Mouse (Mus musculus) layer of hippocampus, postnatal 14 days (tissue): Measurements from ENCODE around the gene Nelfe. TPM values are rescaled to one million over a fixed set of nuclear protein-coding genes. Genes with fewer than 3 reads are reported as not detected.
"Not testable (repeated sequence)": the region's sequence is repeated elsewhere in the genome, so short reads cannot be mapped to it uniquely, and the experiment has no call there.

Experiments used
- DNase-seq, 2 experiments: peaks; one replicate each; pipeline ENCODE4 v3.0.0; 2021 to 2022; ENCODE audit warnings: low spot score in 2 of 2, mixed read lengths in 1 of 2
- microRNA-seq, 2 experiments: library from miRNA; unstranded; fragments of <30 nt; microRNA quantifications; one replicate each; pipeline ENCODE4 v1.2.0; 2021
- total RNA-seq, 2 experiments: library from RNA; stranded (reverse); gene quantifications; 2 replicates each; pipeline ENCODE4 v1.2.3; 2021

Gene Nelfe
- total RNA-seq, 2 experiments from 2014 or later = 29.6 to 30.9 TPM

DNA sequence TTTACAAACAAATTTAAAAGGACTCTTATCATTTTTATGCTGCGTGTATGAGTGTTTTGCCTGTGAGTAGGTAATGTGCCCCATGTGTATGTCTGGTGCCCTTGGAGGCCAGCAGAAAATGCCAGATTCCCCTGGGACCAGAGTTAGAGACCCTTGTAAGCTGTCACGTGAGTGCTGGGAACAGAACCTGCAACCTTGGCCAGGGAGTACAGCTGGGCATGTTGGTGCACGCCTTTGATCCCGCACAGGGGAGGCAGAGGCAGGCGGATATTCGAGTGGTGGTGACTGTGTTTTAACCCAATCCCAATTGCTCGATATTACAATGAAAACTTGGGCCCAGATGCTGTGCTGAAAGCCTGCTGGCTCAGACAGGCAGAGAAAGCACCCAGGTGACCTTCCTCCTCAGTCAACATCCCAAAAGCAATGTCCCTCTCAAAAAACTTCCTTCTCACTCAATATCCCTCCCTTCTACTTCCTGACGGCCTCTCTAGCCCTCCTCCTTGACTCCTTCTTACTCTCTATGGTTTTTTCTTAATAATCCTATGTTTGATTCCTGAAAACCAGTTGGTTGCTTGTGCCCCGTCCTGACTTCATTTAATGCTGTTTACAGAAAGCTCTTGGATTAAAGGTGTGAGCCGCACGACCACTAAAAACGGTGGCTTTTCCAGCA lies 40.0 kb downstream of the Nelfe start:
- DNase-seq = no peak

GRCm38 (mm10) chr17:34891377-34891776 lies 41.2 kb downstream of the Nelfe start:
- no peak for DNase-seq

DNA sequence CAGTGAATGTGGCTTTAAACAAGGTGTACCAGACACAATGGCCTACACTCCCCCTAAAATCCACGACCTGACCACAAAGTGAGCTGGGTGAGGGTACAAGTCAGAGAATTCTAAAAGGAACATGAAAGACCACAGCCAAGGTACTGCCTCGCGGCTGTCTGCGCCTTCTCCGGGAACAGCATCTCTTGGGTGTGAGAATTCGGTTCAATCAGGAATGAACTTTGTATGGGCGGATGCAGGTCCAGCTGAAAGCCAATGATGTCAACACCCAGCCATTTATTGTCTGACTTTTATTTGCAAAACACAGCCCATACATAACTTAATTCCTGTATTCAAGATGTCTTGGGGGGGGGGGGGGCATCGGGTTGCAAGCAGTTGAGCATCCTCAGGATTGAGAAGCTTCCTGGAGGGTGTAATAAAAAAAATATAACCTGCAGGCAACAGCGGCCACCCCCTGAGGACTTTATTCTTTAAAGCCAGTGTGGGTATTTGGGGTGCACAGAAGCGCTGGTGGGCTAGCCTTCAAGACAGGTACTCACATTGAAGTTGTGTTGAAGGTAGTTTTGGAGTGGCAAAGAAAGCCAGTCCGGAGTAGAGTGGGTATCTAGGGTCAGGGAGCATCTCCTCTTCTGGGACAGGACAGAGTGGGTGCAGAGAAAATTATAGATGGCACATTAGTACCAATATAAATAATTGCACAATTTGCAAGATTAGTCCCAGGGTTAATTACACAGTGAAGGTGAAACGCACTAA lies 43.1 kb downstream of the Nelfe start:
- DNase-seq = no peak

GRCm38 (mm10) chr17:34894074-34894597 lies 43.9 kb downstream of the Nelfe start:
- DNase-seq = peak; percentile 92 to 96

DNA sequence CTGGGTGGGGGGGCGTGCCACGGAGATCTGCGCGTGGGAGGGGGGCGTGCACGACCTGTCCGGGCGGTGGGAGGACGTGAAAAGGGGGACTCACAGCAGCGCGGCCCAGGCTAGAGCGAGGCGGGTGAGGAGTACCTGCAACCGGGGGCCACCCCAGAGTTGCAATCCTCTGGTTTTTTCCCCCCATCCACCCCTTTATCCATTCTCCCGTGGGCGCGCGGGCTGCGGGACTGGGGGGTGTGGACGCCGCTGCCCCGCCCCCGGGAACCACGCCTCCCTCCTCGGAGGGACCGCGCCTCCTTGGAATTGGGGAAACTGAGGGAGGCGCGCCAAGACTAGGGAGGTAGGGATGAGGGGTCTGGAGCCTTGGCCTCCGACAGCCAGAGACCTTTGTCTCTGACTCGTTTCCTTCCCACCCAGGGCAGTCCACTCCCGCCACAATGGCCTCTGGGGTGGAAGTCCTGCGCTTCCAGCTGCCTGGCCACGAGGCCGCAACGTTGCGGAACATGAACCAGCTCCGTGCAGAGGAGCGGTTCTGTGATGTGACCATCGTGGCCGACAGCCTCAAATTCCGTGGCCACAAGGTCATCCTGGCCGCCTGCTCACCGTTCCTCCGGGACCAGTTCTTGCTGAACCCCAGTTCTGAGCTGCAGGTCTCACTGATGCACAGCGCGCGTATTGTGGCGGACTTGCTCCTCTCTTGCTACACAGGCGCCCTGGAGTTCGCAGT lies 44.8 kb downstream of the Nelfe start:
- no peak for DNase-seq

DNA sequence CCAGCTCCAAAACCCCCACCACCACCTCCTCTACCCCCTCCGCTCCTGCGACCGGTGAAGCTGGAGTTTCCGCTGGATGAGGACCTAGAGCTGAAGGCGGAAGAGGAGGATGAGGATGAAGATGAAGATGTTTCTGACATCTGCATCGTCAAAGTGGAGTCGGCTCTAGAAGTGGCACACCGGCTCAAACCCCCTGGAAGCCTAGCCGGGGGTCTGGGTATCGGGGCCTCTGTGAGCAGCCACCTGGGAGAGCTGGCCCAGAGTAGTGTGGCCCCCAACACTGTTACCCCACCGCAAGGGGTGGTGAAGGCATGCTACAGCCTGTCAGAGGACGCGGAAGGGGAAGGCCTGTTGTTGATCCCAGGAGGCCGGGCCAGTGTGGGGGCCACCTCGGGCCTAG lies 45.5 kb downstream of the Nelfe start:
- DNase-seq = no peak

DNA sequence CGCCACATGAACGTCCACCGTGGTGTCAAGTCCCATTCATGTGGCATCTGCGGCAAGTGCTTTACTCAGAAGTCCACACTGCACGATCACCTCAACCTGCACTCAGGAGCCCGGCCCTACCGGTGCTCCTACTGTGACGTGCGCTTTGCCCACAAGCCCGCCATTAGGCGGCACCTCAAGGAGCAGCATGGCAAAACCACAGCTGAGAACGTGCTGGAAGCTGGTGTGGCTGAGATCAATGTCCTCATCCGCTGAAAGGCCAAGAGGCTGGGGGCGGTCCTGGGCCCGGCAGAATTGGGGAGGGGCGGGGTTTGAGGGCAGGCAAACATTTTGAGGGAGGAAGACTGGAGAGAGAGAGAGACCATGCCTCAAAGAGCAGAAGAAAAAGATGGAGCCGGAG lies 46.2 kb downstream of the Nelfe start:
- DNase-seq = no peak

- DNase-seq = peak in 1 of 2 experiments; percentile 17
These were observed 47.4 kb downstream of the Nelfe start for GRCm38 (mm10) chr17:34897373-34898159.

DNA sequence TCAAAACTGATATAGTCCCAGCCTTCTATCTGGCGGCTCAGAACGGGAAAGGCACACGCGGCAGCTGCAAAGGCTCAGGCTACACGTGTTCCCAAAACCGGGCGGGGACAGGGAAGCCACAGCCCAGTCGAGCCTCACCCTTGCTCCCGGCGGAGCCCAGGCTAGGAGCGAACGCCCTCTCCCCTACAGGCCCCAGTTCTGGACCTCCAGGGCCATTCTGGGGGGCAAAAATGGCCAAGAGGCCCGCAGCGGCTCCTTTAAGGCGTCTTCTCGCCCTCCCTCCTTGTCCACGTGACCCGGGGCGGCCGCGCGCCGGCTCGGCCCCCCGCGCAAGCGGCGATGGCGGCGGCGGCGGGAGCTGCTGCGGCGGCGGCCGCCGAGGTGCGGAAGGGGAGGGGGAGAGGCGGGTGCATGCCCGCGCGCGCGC lies 48.0 kb downstream of the Nelfe start, which contains the start of the genes C2 and Ehmt2:
Gene C2, minus strand, starts transcription at position 106 of the 427 bp plus-strand sequence.
Gene Ehmt2, plus strand, starts transcription at position 310 of the 427 bp plus-strand sequence.
- peak; percentile 73 to 84 for DNase-seq

- no peak for DNase-seq
These were observed 48.5 kb downstream of the Nelfe start for GRCm38 (mm10) chr17:34898706-34899052.

- peak in 1 of 2 experiments; percentile 34 for DNase-seq
These were observed 49.1 kb downstream of the Nelfe start for GRCm38 (mm10) chr17:34899053-34899889.

DNA sequence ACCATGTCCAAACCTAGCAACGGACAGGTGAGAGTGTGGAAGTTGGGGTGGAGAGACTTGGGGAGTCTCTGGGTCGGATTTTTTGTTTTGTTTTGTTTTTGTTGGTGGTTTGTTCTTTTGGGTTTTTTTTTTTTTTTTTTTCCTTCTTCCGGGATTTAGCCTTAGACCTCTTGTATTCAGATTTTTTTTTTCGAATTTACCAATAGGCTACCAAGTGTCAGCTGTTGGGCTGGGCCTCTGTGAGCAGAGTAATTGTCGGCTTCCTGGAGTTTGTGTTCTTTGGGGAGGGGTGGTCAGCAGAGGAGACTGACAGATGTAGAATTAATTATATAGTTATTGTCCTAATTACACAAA lies 49.7 kb downstream of the Nelfe start:
- no peak for DNase-seq

- DNase-seq = not testable (repeated sequence)
These were observed 50.6 kb downstream of the Nelfe start for GRCm38 (mm10) chr17:34900826-34901225.

- not testable (repeated sequence) for DNase-seq
These were observed 51.8 kb downstream of the Nelfe start for GRCm38 (mm10) chr17:34901948-34902347.

DNA sequence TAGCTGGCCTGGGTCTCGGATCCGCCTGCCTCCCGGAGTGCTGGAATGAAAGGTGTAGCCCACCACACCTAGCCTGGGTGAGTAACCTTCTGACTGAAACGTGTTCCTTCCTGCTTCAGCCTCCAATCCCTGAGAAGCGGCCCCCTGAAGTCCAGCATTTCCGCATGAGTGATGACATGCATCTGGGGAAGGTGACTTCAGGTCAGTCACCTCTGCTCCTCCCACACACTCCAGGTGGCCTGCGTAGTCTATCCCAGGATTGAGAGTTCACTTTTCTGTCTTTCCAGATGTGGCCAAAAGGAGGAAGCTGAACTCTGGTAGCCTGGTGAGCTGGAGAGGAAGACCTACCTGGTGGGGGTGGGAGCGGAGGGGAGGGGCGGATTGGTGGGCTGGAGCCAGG lies 52.7 kb downstream of the Nelfe start:
- DNase-seq = no peak

Small RNA genes within 50 kb of the gene (microRNA-seq; reads per million reads assigned to microRNA genes)
- gene Mir6970 = 4.5 to 5.2 reads per million in 2 experiments
- 2.8 to 4.5 reads per million in 2 experiments for gene Mir6971
- 0 reads per million in 2 experiments for gene Mir6972

Other genes starting within 250 kb of the Nelfe start
- gene Rnf5, start 246.7 kb upstream of the Nelfe start, total RNA-seq = 10 to 100 TPM; 85.7 to 92.9 TPM
- gene Agpat1, start 246.1 kb upstream of the Nelfe start, total RNA-seq = 100 to 1,000 TPM; 156 to 167 TPM
- gene Egfl8, start 234.4 kb upstream of the Nelfe start, total RNA-seq = 1 to 10 TPM; 4.3 to 8.7 TPM
- gene Ppt2, start 221.9 kb upstream of the Nelfe start, total RNA-seq = 10 to 100 TPM; 36.6 to 42.2 TPM
- gene Prrt1, start 220.9 kb upstream of the Nelfe start, total RNA-seq = 100 to 1,000 TPM; 248 to 266 TPM
- 10 to 100 TPM; 16.0 to 17.1 TPM for gene Fkbpl, start 205.6 kb upstream of the Nelfe start, total RNA-seq
- gene Atf6b, start 203.2 kb upstream of the Nelfe start, total RNA-seq = 10 to 100 TPM; 80.0 to 81.9 TPM
- gene Tnxb, start 179.9 kb upstream of the Nelfe start, total RNA-seq = 1 to 10 TPM; 4.6 to 5.4 TPM
- gene C4b, start 106.5 kb upstream of the Nelfe start, total RNA-seq = 10 to 100 TPM; 11.6 to 14.0 TPM
- gene Cyp21a1, start 45.8 kb upstream of the Nelfe start, total RNA-seq = not detected
- gene Stk19, start 13.4 kb upstream of the Nelfe start, total RNA-seq = 10 to 100 TPM; 59.6 to 62.9 TPM
- 10 to 100 TPM; 35.9 to 39.3 TPM for gene Dxo, start 13.4 kb upstream of the Nelfe start, total RNA-seq
- 10 to 100 TPM; 70.8 to 76.4 TPM for gene Skiv2l, start 181 bp upstream of the Nelfe start, total RNA-seq
- under 1 TPM in 1 of 2 experiments, not detected in 1; 0.23 TPM for gene Cfb, start 12.1 kb downstream of the Nelfe start, total RNA-seq
- gene Zbtb12, start 29.1 kb downstream of the Nelfe start, total RNA-seq = 1 to 10 TPM; 6.4 to 8.1 TPM
- gene Gm20547, start 31.7 kb downstream of the Nelfe start, total RNA-seq = not detected
- 1 to 10 TPM; 2.0 to 3.7 TPM for gene C2, start 47.9 kb downstream of the Nelfe start, total RNA-seq
- gene Ehmt2, start 48.1 kb downstream of the Nelfe start, total RNA-seq = 100 to 1,000 TPM; 168 to 173 TPM
- gene Slc44a4, start 64.1 kb downstream of the Nelfe start, total RNA-seq = under 1 TPM; 0.18 to 0.38 TPM
- 10 to 100 TPM; 31.9 to 32.9 TPM for gene Neu1, start 80.9 kb downstream of the Nelfe start, total RNA-seq
- 10 to 100 TPM; 12.5 TPM for gene Hspa1b, start 108.8 kb downstream of the Nelfe start, total RNA-seq
- gene Gm20481, start 119.5 kb downstream of the Nelfe start, total RNA-seq = not detected
- 10 to 100 TPM; 12.4 to 13.1 TPM for gene Hspa1a, start 121.8 kb downstream of the Nelfe start, total RNA-seq
- gene Hspa1l, start 122.3 kb downstream of the Nelfe start, total RNA-seq = under 1 TPM; 0.38 to 0.44 TPM
- 10 to 100 TPM; 19.4 to 25.0 TPM for gene Lsm2, start 131.5 kb downstream of the Nelfe start, total RNA-seq
- 10 to 100 TPM; 52.9 to 55.9 TPM for gene Vars, start 150.6 kb downstream of the Nelfe start, total RNA-seq
- under 1 TPM; 0.14 to 0.21 TPM for gene Vwa7, start 166.2 kb downstream of the Nelfe start, total RNA-seq
- gene Sapcd1, start 177.6 kb downstream of the Nelfe start, total RNA-seq = 1 to 10 TPM; 1.8 to 2.6 TPM
- 1 to 10 TPM in 1 of 2 experiments, under 1 TPM in 1; 0.79 to 1.9 TPM for gene Msh5, start 196.4 kb downstream of the Nelfe start, total RNA-seq
- gene Clic1, start 199.6 kb downstream of the Nelfe start, total RNA-seq = 10 to 100 TPM; 11.7 to 14.8 TPM
- 10 to 100 TPM; 26.4 to 33.1 TPM for gene Ddah2, start 208.6 kb downstream of the Nelfe start, total RNA-seq
- not detected for gene Ly6g6c, start 215.0 kb downstream of the Nelfe start, total RNA-seq
- gene Mpig6b, start 215.8 kb downstream of the Nelfe start, total RNA-seq = not detected
- gene Ly6g6e, start 226.5 kb downstream of the Nelfe start, total RNA-seq = 1 to 10 TPM; 1.6 to 1.8 TPM
- gene Ly6g6d, start 227.7 kb downstream of the Nelfe start, total RNA-seq = 1 to 10 TPM; 1.2 to 2.6 TPM
- gene Ly6g6f, start 235.2 kb downstream of the Nelfe start, total RNA-seq = not detected
- 10 to 100 TPM; 88.8 to 93.0 TPM for gene Abhd16a, start 238.9 kb downstream of the Nelfe start, total RNA-seq